Mouse (Mus musculus) forebrain, embryonic 10.5 days (tissue): ENCODE measurements around the gene Ngfr. TPM values are rescaled to one million over a fixed set of nuclear protein-coding genes. Genes with fewer than 3 reads are reported as not detected.

Source experiments
- DNase-seq: peaks from one replicate; pipeline ENCODE4 v3.0.0-alpha.2; 2017; ENCODE audit warnings: low spot score; ENCODE audit errors: extremely low spot score
- H3K27ac ChIP-seq: fragments of 300-500 bp; sonication (generic); 2 replicates; pipeline ENCODE4 v1.5.1; 2016; ENCODE audit warnings: mild to moderate bottlenecking
- H3K27me3 ChIP-seq: fragments of 300-500 bp; sonication (generic); 2 replicates; pipeline ENCODE4 v1.6.1; 2016; ENCODE audit warnings: mild to moderate bottlenecking; ENCODE audit not compliant: poor library complexity, severe bottlenecking
- H3K36me3 ChIP-seq: fragments of 300-500 bp; sonication (generic); replicated peaks from 2 replicates; pipeline ENCODE4 v1.6.1; 2016; ENCODE audit warnings: mild to moderate bottlenecking, moderate library complexity
- H3K4me1 ChIP-seq: fragments of 300-500 bp; sonication (generic); 2 replicates; pipeline ENCODE4 v1.6.1; 2016
- H3K4me3 ChIP-seq: fragments of 300-500 bp; sonication (generic); 2 replicates; pipeline ENCODE4 v1.5.1; 2016; ENCODE audit warnings: mild to moderate bottlenecking, moderate library complexity
- H3K9me3 ChIP-seq: fragments of 300-500 bp; sonication (generic); 2 replicates; pipeline ENCODE4 v1.6.1; 2016; ENCODE audit warnings: mild to moderate bottlenecking, moderate library complexity
- WGBS: fragments of 180-500 bp; shearing (Covaris S2); methylation state at CpG from one replicate; pipeline ENCODE4 v1.1.7; 2016; 5-methylcytosine and 5-hydroxymethylcytosine counted together
- polyA plus RNA-seq: library from polyadenylated mRNA; unstranded; fragments of >200 nt; fragmentation: Nextera tagmentation; extraction: Ambion mirVana; gene quantifications from 2 replicates; pipeline ENCODE4 v1.2.1, GENCODE M21; 2016

Gene Ngfr
- 12.3 and 14.6 TPM in 2 replicates for polyA plus RNA-seq

DNA sequence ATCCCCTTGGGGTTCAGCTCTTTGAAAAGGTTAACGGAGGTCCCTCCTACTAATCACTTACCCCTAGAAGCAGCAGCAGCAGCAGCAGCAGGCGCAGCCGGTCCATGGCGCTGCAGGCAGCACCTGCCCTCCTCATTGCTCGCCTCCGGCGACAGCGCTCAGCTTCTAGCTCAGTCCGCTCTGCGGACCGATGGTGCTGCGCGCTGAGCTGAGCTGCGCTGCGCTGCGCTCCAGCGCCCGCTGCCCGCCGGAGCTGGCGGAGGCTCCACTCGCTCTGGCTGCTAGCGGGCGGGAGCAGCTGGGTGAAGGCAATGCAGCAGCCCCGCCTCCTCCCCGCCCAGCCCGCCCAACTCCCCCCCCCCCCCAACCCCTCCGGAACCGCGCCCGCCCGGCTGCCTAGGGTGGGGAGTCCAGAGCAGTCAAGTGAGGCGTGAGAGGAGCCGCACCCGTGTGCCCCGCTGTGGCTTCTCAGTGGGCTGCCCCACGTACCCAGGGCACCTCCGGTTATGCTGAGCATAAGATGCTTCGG, at the start of gene Ngfr:
Ngfr (minus strand) TSS at position 313 of the 529 bp plus-strand sequence.
- peak within 1 kb of the TSS; percentile 62 for H3K27ac ChIP-seq
- peaks cover 58% of the 10 kb centered on the region for H3K4me1 ChIP-seq
- H3K27me3 ChIP-seq = peaks cover 99% of the 10 kb centered on the region
- DNase-seq = peak; percentile 59
- 1% methylated on average over 33 of the region's 39 CpGs for WGBS
- H3K36me3 ChIP-seq = no peaks in the 10 kb centered on the region
- no peaks in the 10 kb centered on the region for H3K9me3 ChIP-seq
- H3K4me3 ChIP-seq = peak within 1 kb of the TSS; percentile 55

- H3K27ac ChIP-seq = peak overlapping the region; percentile 37
- H3K4me1 ChIP-seq = peaks cover 60% of the 10 kb centered on the region
- WGBS = 28% methylated on average over 2 of the region's 2 CpGs
- H3K27me3 ChIP-seq = peaks cover 46% of the 10 kb centered on the region
- DNase-seq = no peak
- H3K9me3 ChIP-seq = no peaks in the 10 kb centered on the region
- H3K4me3 ChIP-seq = no peak overlapping the region
- no peaks in the 10 kb centered on the region for H3K36me3 ChIP-seq
These were observed 47.5 kb upstream of the Ngfr start for GRCm38 (mm10) chr11:95635030-95635429.

DNA sequence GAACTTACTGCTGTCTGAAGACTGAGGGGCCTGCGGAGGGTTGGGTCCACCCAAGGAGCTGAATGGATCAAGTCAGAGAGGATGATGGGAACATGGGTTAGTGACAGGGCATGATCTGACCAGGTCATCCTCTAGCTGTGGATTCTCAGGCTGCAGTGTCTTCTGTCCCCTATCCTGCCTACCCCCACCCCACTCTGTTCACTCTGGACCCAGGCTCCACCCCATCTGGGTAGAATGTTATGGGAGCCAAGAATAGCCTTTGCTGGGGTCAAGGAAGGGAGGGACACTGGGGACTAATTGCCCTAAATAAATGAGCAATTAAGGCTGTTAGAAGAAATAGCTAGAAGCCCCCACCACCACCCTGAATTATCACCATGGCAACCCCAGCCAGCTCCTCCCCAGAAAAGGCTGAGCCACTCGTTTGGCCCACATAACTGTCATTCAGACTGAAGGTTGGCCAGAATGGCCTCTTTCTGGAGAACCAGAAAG, 46.0 kb upstream of the Ngfr start:
- Histone ChIP-seq H3K27ac (peak overlapping the region; percentile 78), H3K4me1 (peaks cover 51% of the 10 kb centered on the region), H3K9me3 (no peaks in the 10 kb centered on the region), H3K4me3 (no peak overlapping the region), H3K27me3 (peaks cover 49% of the 10 kb centered on the region), H3K36me3 (no peaks in the 10 kb centered on the region)
- no peak for DNase-seq
- 57% methylated on average over 2 of the region's 2 CpGs for WGBS

DNA sequence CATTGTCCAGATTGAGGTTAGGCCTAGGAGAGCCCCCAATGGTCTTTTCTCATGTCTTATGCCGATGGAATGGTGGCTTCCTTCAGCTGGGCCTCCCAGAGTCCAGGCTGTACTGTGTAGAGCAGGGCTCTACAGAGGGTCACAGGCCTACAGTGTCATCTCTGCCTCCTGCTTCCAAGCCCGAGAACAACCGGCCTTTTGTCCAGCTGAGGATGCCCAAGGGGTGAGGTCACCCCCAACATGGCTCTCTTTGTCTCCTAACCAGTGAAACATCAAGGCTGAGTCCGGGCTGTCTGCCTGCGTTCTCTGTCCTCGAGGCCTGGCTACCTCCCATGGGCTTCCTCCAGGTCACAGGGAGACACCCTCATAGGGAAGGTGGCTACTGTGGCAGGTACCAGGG, 44.9 kb upstream of the Ngfr start:
- Histone ChIP-seq H3K36me3 (no peaks in the 10 kb centered on the region), H3K27me3 (peaks cover 55% of the 10 kb centered on the region), H3K4me1 (peaks cover 51% of the 10 kb centered on the region), H3K9me3 (no peaks in the 10 kb centered on the region), H3K27ac (peak overlapping the region; percentile 78), H3K4me3 (no peak overlapping the region)
- DNase-seq = no peak
- WGBS = 48% methylated on average over 6 of the region's 6 CpGs

DNA sequence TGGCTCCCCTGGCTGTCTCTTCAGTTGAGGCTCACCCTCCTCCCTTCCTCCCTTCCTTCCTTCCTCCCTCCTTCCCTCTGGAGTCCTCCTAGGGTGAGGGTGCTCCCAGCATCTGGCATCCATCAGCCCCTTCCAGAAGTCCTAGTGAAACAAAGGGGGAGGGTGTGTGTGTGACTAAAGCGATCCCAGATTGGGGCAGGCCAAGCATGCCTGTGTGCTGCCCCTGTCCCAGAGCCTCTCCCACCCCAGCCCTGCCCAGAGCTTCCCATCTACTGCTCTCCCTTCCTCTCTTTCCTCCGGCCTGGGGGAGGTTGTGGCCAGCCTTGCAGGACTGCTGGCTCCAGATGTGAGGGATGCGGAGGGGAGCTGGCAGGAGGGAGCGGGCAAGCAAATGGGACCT, 43.8 kb upstream of the Ngfr start:
- DNase-seq = no peak
- Histone ChIP-seq H3K27ac (peak overlapping the region; percentile 78), H3K9me3 (no peaks in the 10 kb centered on the region), H3K27me3 (peaks cover 53% of the 10 kb centered on the region), H3K4me3 (no peak overlapping the region), H3K4me1 (peaks cover 52% of the 10 kb centered on the region), H3K36me3 (no peaks in the 10 kb centered on the region)
- 59% methylated on average over 4 of the region's 4 CpGs for WGBS

- no peaks in the 10 kb centered on the region for H3K36me3 ChIP-seq
- peaks cover 48% of the 10 kb centered on the region for H3K4me1 ChIP-seq
- 86% methylated on average over 6 of the region's 6 CpGs for WGBS
- H3K4me3 ChIP-seq = no peak overlapping the region
- H3K9me3 ChIP-seq = no peaks in the 10 kb centered on the region
- H3K27me3 ChIP-seq = peaks cover 52% of the 10 kb centered on the region
- H3K27ac ChIP-seq = 0 out of 2 replicates have a peak overlapping the region, but pooled peaks have one; percentile 78
- DNase-seq = no peak
These were observed 43.0 kb upstream of the Ngfr start for GRCm38 (mm10) chr11:95630558-95630957.

DNA sequence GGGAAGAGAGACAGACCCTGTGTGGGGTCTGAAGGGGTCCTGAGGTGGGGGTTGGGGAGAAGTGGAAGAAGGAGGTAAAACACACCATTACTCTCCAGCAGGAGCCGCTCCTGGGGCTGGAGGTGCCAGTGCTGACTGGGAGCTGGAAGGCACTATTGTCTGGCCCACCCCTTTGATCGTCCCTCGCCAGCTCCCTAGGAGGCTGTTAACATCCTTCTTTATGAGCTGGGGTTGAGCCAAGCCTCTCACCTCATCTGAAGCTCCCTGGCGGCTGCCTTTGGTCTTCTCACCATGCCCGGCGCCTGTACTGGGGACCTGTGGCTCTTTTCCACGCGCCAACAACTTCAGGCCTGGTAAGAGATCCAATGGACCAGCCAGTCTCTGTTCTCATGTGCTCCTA, 34.9 kb upstream of the Ngfr start:
- 34% methylated on average over 8 of the region's 8 CpGs for WGBS
- H3K4me1 ChIP-seq = peaks cover 32% of the 10 kb centered on the region

GRCm38 (mm10) chr11:95621541-95622130, 34.1 kb upstream of the Ngfr start:
- peak overlapping the region; percentile 37; the same call in 1 of the 2 replicates for H3K27ac ChIP-seq
- WGBS = 22% methylated on average over 9 of the region's 9 CpGs

More for the DNA sequence above, 34.9 kb upstream of the Ngfr start:
- DNase-seq = no peak
- Histone ChIP-seq H3K9me3 (no peaks in the 10 kb centered on the region), H3K36me3 (no peaks in the 10 kb centered on the region), H3K4me3 (no peak overlapping the region), H3K27me3 (peaks cover 58% of the 10 kb centered on the region), H3K27ac (peak overlapping the region; percentile 37; the same call in 1 of the 2 replicates)

DNA sequence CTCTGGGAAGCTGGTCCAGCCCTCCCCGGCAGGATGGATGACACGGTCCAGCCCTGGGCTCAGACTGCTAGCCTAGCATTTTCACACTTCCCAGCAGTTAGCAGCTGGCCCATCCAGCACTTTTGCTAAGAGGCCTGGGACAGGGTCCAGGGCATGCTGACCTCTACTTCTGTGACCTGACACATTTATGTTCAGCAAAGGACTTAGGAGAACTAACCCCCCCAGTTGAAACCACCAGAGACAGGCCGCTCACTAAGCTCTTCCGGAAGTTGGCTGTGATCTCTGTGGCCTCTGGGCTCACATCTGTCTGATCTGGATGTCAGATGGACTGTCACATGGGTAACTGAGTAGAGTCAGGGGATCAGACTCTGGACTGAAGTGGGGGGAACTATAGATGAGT, 33.5 kb upstream of the Ngfr start:
- no peak for DNase-seq
- no peak overlapping the region for H3K27ac ChIP-seq
- H3K27me3 ChIP-seq = peaks cover 59% of the 10 kb centered on the region
- H3K4me1 ChIP-seq = peaks cover 36% of the 10 kb centered on the region
- WGBS = 63% methylated on average over 4 of the region's 4 CpGs
- no peaks in the 10 kb centered on the region for H3K9me3 ChIP-seq
- H3K4me3 ChIP-seq = no peak overlapping the region
- H3K36me3 ChIP-seq = no peaks in the 10 kb centered on the region

More at GRCm38 (mm10) chr11:95621541-95622130, 34.1 kb upstream of the Ngfr start:
- DNase-seq = no peak
- Histone ChIP-seq H3K4me3 (no peak overlapping the region), H3K27me3 (peaks cover 59% of the 10 kb centered on the region), H3K9me3 (no peaks in the 10 kb centered on the region), H3K4me1 (peaks cover 36% of the 10 kb centered on the region), H3K36me3 (no peaks in the 10 kb centered on the region)

GRCm38 (mm10) chr11:95619886-95620444, 32.4 kb upstream of the Ngfr start:
- Histone ChIP-seq H3K4me1 (peaks cover 42% of the 10 kb centered on the region), H3K36me3 (no peaks in the 10 kb centered on the region), H3K4me3 (no peak overlapping the region), H3K27ac (no peak overlapping the region), H3K9me3 (no peaks in the 10 kb centered on the region), H3K27me3 (peaks cover 64% of the 10 kb centered on the region)
- no peak for DNase-seq
- WGBS = 91% methylated on average over 5 of the region's 5 CpGs

GRCm38 (mm10) chr11:95619081-95619480, 31.5 kb upstream of the Ngfr start:
- H3K27me3 ChIP-seq = peaks cover 63% of the 10 kb centered on the region
- H3K36me3 ChIP-seq = no peaks in the 10 kb centered on the region
- H3K4me3 ChIP-seq = no peak overlapping the region
- H3K9me3 ChIP-seq = no peaks in the 10 kb centered on the region
- no peak overlapping the region for H3K27ac ChIP-seq
- H3K4me1 ChIP-seq = peaks cover 48% of the 10 kb centered on the region
- 81% methylated on average over 3 of the region's 3 CpGs for WGBS
- DNase-seq = no peak

GRCm38 (mm10) chr11:95617785-95618465, 30.4 kb upstream of the Ngfr start:
- no peak for DNase-seq
- Histone ChIP-seq H3K36me3 (no peaks in the 10 kb centered on the region), H3K9me3 (no peaks in the 10 kb centered on the region), H3K4me3 (no peak overlapping the region), H3K4me1 (peaks cover 53% of the 10 kb centered on the region), H3K27me3 (peaks cover 63% of the 10 kb centered on the region), H3K27ac (no peak overlapping the region)
- WGBS = 66% methylated on average over 19 of the region's 19 CpGs

- peaks cover 70% of the 10 kb centered on the region for H3K27me3 ChIP-seq
- H3K27ac ChIP-seq = no peak overlapping the region
- H3K9me3 ChIP-seq = no peaks in the 10 kb centered on the region
- H3K4me1 ChIP-seq = peaks cover 56% of the 10 kb centered on the region
- WGBS = 87% methylated on average over 8 of the region's 8 CpGs
- H3K36me3 ChIP-seq = no peaks in the 10 kb centered on the region
- no peak for DNase-seq
- no peak overlapping the region for H3K4me3 ChIP-seq
These were observed 27.2 kb upstream of the Ngfr start for GRCm38 (mm10) chr11:95614739-95615138.
